Comparison of ENCODE assay signal across 9 mouse cellular contexts in genomic region chr16:95896126-95896525, GRCm38 (mm10).
DNase-seq lines count a peak whose midpoint lies in the region; ATAC-seq and TF ChIP-seq lines count a peak whose summit lies in the region.
"Had no signal": no experiment of that assay in that cellular context is flagged by ENCODE, and none has a peak within 500 bp of the region (broad histone marks: within the 10 kb centered on the region; RNA-seq: fewer than 3 reads in every experiment).

No protein-coding gene starts in this region.

- H3K4me1 ChIP-seq in kidney, postnatal 0 days (replicated peaks; ENCODE audit: insufficient read depth, low read length) = no peaks in the 10 kb centered on the region
- H3K4me1 ChIP-seq in kidney, embryonic 14.5 days (ENCODE audit: control insufficient read depth, insufficient read depth, low read length) = no peaks in the 10 kb centered on the region
- H3K4me1 ChIP-seq in thymus, adult 2 months (replicated peaks; ENCODE audit: control insufficient read depth, insufficient read depth, low read length) = peaks cover 52% of the 10 kb centered on the region
- H3K4me1 ChIP-seq in forebrain, embryonic 12.5 days = no peaks in the 10 kb centered on the region

- no peak overlapping the region for H3K4me2 ChIP-seq in kidney, postnatal 0 days (ENCODE audit: low read length)
- no peak overlapping the region for H3K4me2 ChIP-seq in kidney, embryonic 14.5 days (replicated peaks; ENCODE audit: low read depth, low read length)
- no peak overlapping the region for H3K4me2 ChIP-seq in forebrain, embryonic 12.5 days

- 80% methylated on average over 6 of the region's 6 CpGs for WGBS in kidney, postnatal 0 days
- WGBS in kidney, embryonic 14.5 days = 78% methylated on average over 6 of the region's 6 CpGs
- 92% methylated on average over 6 of the region's 6 CpGs for WGBS in thymus, adult 2 months
- WGBS in forebrain, embryonic 12.5 days = 72% methylated on average over 6 of the region's 6 CpGs

- no peaks in the 10 kb centered on the region for H3K9me3 ChIP-seq in kidney, postnatal 0 days (replicated peaks; ENCODE audit: low read length)
- no peaks in the 10 kb centered on the region for H3K9me3 ChIP-seq in kidney, embryonic 14.5 days (ENCODE audit: control insufficient read depth, low read length)
- no peaks in the 10 kb centered on the region for H3K9me3 ChIP-seq in forebrain, embryonic 12.5 days

- ATAC-seq in kidney, postnatal 0 days (replicated peaks; ENCODE audit: low FRiP score, low read depth) = no peak
- no peak for ATAC-seq in kidney, embryonic 14.5 days (ENCODE audit: low FRiP score, low TSS enrichment)
- ATAC-seq in forebrain, embryonic 12.5 days (ENCODE audit: low FRiP score) = no peak

- H3K27ac ChIP-seq in kidney, postnatal 0 days = no peak overlapping the region
- H3K27ac ChIP-seq in kidney, embryonic 14.5 days (ENCODE audit: low read depth, low read length) = no peak overlapping the region
- no peak overlapping the region for H3K27ac ChIP-seq in thymus, adult 2 months (ENCODE audit: control insufficient read depth, insufficient read depth, low read length)
- H3K27ac ChIP-seq in forebrain, embryonic 12.5 days = no peak overlapping the region

- no peaks in the 10 kb centered on the region for H3K27me3 ChIP-seq in kidney, postnatal 0 days (ENCODE audit: insufficient read depth, low read length)
- no peaks in the 10 kb centered on the region for H3K27me3 ChIP-seq in kidney, embryonic 14.5 days (ENCODE audit: control insufficient read depth, insufficient read depth, low read length)
- H3K27me3 ChIP-seq in thymus, adult 2 months (ENCODE audit: control insufficient read depth, insufficient read depth, low read length) = no peaks in the 10 kb centered on the region
- no peaks in the 10 kb centered on the region for H3K27me3 ChIP-seq in forebrain, embryonic 12.5 days

- H3K9ac ChIP-seq in kidney, postnatal 0 days (ENCODE audit: low read depth, low read length) = no peak overlapping the region
- H3K9ac ChIP-seq in kidney, embryonic 14.5 days (ENCODE audit: low read depth, low read length) = no peak overlapping the region
- H3K9ac ChIP-seq in forebrain, embryonic 12.5 days = no peak overlapping the region

- TF ChIP-seq CTCF in kidney, postnatal 0 days (IDR thresholded peaks at IDR 0.05; ENCODE audit: low read depth) = 0 out of 2 replicates have a peak, but pooled peaks have one; percentile 26
- no peak for TF ChIP-seq CTCF in thymus, adult 2 months (IDR thresholded peaks at IDR 0.05; ENCODE audit: borderline replicate concordance, control insufficient read depth, extremely low read depth, insufficient read depth, low read length, poor library complexity)

- DNase-seq in kidney, postnatal 0 days (ENCODE audit: low spot score) = no peak
- peak; percentile 15 for DNase-seq in thymus, adult 2 months
- DNase-seq in thymus, postnatal 14 days = no peak
- DNase-seq in ZHBTc4 (ENCODE audit: low read depth, low spot score) = peak; percentile 53
- no peak for DNase-seq in natural killer cell, adult 2 months (ENCODE audit: low spot score in 2 of 2)
- DNase-seq: gastrocnemius, postnatal 36 days; kidney, postnatal 36 days had no signal

- no peaks in the 10 kb centered on the region for H3K36me3 ChIP-seq in kidney, postnatal 0 days (ENCODE audit: insufficient read depth, low read length)
- H3K36me3 ChIP-seq in kidney, embryonic 14.5 days (ENCODE audit: control insufficient read depth, insufficient read depth, low read length) = no peaks in the 10 kb centered on the region
- no peaks in the 10 kb centered on the region for H3K36me3 ChIP-seq in thymus, adult 2 months (ENCODE audit: control insufficient read depth, insufficient read depth, low read length)
- H3K36me3 ChIP-seq in forebrain, embryonic 12.5 days (replicated peaks) = no peaks in the 10 kb centered on the region

- TF ChIP-seq POLR2A in thymus, adult 2 months (IDR thresholded peaks at IDR 0.05; ENCODE audit: control insufficient read depth, extremely low read depth, insufficient read depth, low read length, poor library complexity) = no peak

- no peak overlapping the region for H3K4me3 ChIP-seq in kidney, postnatal 0 days (replicated peaks; ENCODE audit: low read depth, low read length)
- no peak overlapping the region for H3K4me3 ChIP-seq in kidney, embryonic 14.5 days (ENCODE audit: low read length)
- H3K4me3 ChIP-seq in thymus, adult 2 months (ENCODE audit: control insufficient read depth, insufficient read depth, low read length) = no peak overlapping the region
- H3K4me3 ChIP-seq in forebrain, embryonic 12.5 days (replicated peaks) = no peak overlapping the region

Comparison
In these comparisons a context has a peak if more than half of its experiments do, and no peak if none do; other contexts are left out.
1. DNase-seq: peak in thymus, adult 2 months (single experiment) and ZHBTc4 (single experiment); none in kidney, postnatal 0 days (single experiment), thymus, postnatal 14 days (single experiment) and natural killer cell, adult 2 months (0 of 2).